Mouse (Mus musculus) liver, postnatal 0 days (tissue): ENCODE data around the gene Zfp87. TPM values are rescaled to one million over a fixed set of nuclear protein-coding genes. Genes with fewer than 3 reads are reported as not detected.

Experiments used
- ATAC-seq: fragments of 200-750 bp; cut with Nextera tagmentation; 2 replicates; pipeline ENCODE4 v1.8.0; 2017; ENCODE audit warnings: mild to moderate bottlenecking, moderate library complexity
- DNase-seq: peaks from one replicate; pipeline ENCODE4 v3.0.0-alpha.2; 2016
- H3K27ac ChIP-seq: fragments of 300-500 bp; sonication (generic); 2 replicates; pipeline ENCODE4 v1.5.1; 2014; ENCODE audit warnings: antibody characterized with exemption, moderate library complexity, mild to moderate bottlenecking, low read depth
- H3K27me3 ChIP-seq: fragments of 300-500 bp; sonication (generic); 2 replicates; pipeline ENCODE4 v1.6.1; 2014; ENCODE audit warnings: low read length, control low read depth, mixed read lengths; ENCODE audit not compliant: insufficient read depth
- H3K36me3 ChIP-seq: fragments of 300-500 bp; sonication (generic); replicated peaks from 2 replicates; pipeline ENCODE4 v1.6.1; 2014; ENCODE audit warnings: mild to moderate bottlenecking, control low read depth, low read length, moderate library complexity, mixed read lengths; ENCODE audit not compliant: insufficient read depth
- H3K4me1 ChIP-seq: fragments of 300-500 bp; sonication (generic); 2 replicates; pipeline ENCODE4 v1.6.1; 2014; ENCODE audit warnings: antibody characterized with exemption, mild to moderate bottlenecking, control low read depth; ENCODE audit not compliant: insufficient read depth
- H3K4me2 ChIP-seq: fragments of 300-500 bp; sonication (generic); 2 replicates; pipeline ENCODE4 v1.6.1; 2014; ENCODE audit warnings: low read depth, mild to moderate bottlenecking, low read length, moderate library complexity, mixed read lengths
- H3K4me3 ChIP-seq: fragments of 300-500 bp; sonication (generic); 2 replicates; pipeline ENCODE4 v1.5.1; 2014; ENCODE audit warnings: low read depth, low read length
- H3K9ac ChIP-seq: fragments of 300-500 bp; sonication (generic); replicated peaks from 2 replicates; pipeline ENCODE4 v1.6.1; 2014; ENCODE audit warnings: mild to moderate bottlenecking, moderate library complexity
- H3K9me3 ChIP-seq: fragments of 300-500 bp; sonication (generic); 2 replicates; pipeline ENCODE4 v1.6.1; 2016; ENCODE audit warnings: mild to moderate bottlenecking, control low read depth, low read length, mixed read lengths
- CTCF ChIP-seq: sonication (generic); IDR thresholded peaks from 2 replicates; pipeline ENCODE4 v1.5.1; 2016; ENCODE audit warnings: antibody characterized with exemption, low read depth
- EP300 ChIP-seq: IDR thresholded peaks from 2 replicates; pipeline ENCODE4 v1.6.1; 2016; ENCODE audit warnings: antibody characterized with exemption, low read depth, mild to moderate bottlenecking
- WGBS: fragments of 180-500 bp; shearing (Covaris S2); extraction: QIAGEN DNeasy Blood & Tissue Kit; methylation state at CpG from one replicate; pipeline ENCODE4 v1.1.7; 2014; ENCODE audit not compliant: insufficient replicate concordance; 5-methylcytosine and 5-hydroxymethylcytosine counted together
- polyA plus RNA-seq: library from polyadenylated mRNA; unstranded; fragments of >200 nt; fragmentation: Nextera tagmentation; extraction: Ambion mirVana; gene quantifications from 2 replicates; pipeline ENCODE4 v1.2.1, GENCODE M21; 2015

Gene Zfp87
- polyA plus RNA-seq, 1 experiment from 2014 or later: 11.5 TPM

GRCm38 (mm10) chr13:67527049-67527730 is 1.2 kb upstream of the Zfp87 start:
- WGBS: 69% methylated on average over 3 of the region's 3 CpGs
- H3K4me1 ChIP-seq: peaks cover 13% of the 10 kb centered on the region
- H3K27me3 ChIP-seq: no peaks in the 10 kb centered on the region
- H3K4me2 ChIP-seq: peak overlapping the region; percentile 97; the same call in 1 of the 2 replicates
- no peaks in the 10 kb centered on the region for H3K9me3 ChIP-seq
- no peak overlapping the region for H3K27ac ChIP-seq
- ATAC-seq (no peak), DNase-seq (no peak)
- no peaks in the 10 kb centered on the region for H3K36me3 ChIP-seq
- TF ChIP-seq CTCF (no peak), EP300 (no peak)
- no peak overlapping the region for H3K9ac ChIP-seq
- H3K4me3 ChIP-seq: no peak overlapping the region

- TF ChIP-seq EP300: no peak
- no peak for TF ChIP-seq CTCF
- H3K9me3 ChIP-seq: no peaks in the 10 kb centered on the region
- 78% methylated on average over 1 of the region's 1 CpGs for WGBS
- ATAC-seq: no peak
- no peaks in the 10 kb centered on the region for H3K27me3 ChIP-seq
- no peak overlapping the region for H3K4me2 ChIP-seq
- no peaks in the 10 kb centered on the region for H3K36me3 ChIP-seq
- no peak overlapping the region for H3K4me3 ChIP-seq
- no peak for DNase-seq
- peaks cover 5% of the 10 kb centered on the region; the same call in 1 of the 2 replicates for H3K4me1 ChIP-seq
- H3K27ac ChIP-seq: no peak overlapping the region
- H3K9ac ChIP-seq: no peak overlapping the region
Measured at GRCm38 (mm10) chr13:67500908-67501307, 25.1 kb downstream of the Zfp87 start.

- ATAC-seq (peak; percentile 96), DNase-seq (peak; percentile 83)
- WGBS: under 1% methylated on average over 22 of the region's 22 CpGs
- no peak for TF ChIP-seq CTCF
- TF ChIP-seq EP300: no peak
- Histone ChIP-seq H3K4me1 (peaks cover 5% of the 10 kb centered on the region; the same call in 1 of the 2 replicates), H3K36me3 (no peaks in the 10 kb centered on the region; the same call in 1 of the 2 replicates), H3K27ac (no peak within 1 kb of the TSS; the same call in 1 of the 2 replicates), H3K4me3 (peak within 1 kb of the TSS; percentile 69), H3K4me2 (peak within 1 kb of the TSS; percentile 72), H3K27me3 (no peaks in the 10 kb centered on the region), H3K9ac (peak within 1 kb of the TSS; percentile 63), H3K9me3 (no peaks in the 10 kb centered on the region)
Measured at GRCm38 (mm10) chr13:67500084-67500719, 25.8 kb downstream of the Zfp87 start, which contains the start of gene Zfp58. Gene Zfp58 (minus strand): TSS chr13:67500555.

GRCm38 (mm10) chr13:67495631-67496030 is 30.3 kb downstream of the Zfp87 start:
- no peak overlapping the region for H3K4me2 ChIP-seq
- TF ChIP-seq CTCF (no peak), EP300 (no peak)
- no peak overlapping the region for H3K27ac ChIP-seq
- DNase-seq (no peak), ATAC-seq (no peak)
- H3K9me3 ChIP-seq: peaks cover 10% of the 10 kb centered on the region; the same call in 1 of the 2 replicates
- H3K4me1 ChIP-seq: peaks cover 5% of the 10 kb centered on the region; the same call in 1 of the 2 replicates
- H3K36me3 ChIP-seq: peaks cover 24% of the 10 kb centered on the region
- WGBS: 79% methylated on average over 1 of the region's 1 CpGs
- no peaks in the 10 kb centered on the region for H3K27me3 ChIP-seq
- H3K4me3 ChIP-seq: no peak overlapping the region
- H3K9ac ChIP-seq: no peak overlapping the region

GRCm38 (mm10) chr13:67484424-67484811 is 41.6 kb downstream of the Zfp87 start:
- no peak for TF ChIP-seq EP300
- no peak for TF ChIP-seq CTCF
- Histone ChIP-seq H3K9me3 (no peaks in the 10 kb centered on the region), H3K36me3 (no peaks in the 10 kb centered on the region; the same call in 1 of the 2 replicates), H3K9ac (peak overlapping the region; percentile 69), H3K4me1 (peaks cover 8% of the 10 kb centered on the region; the same call in 1 of the 2 replicates), H3K27ac (no peak overlapping the region; the same call in none of the 2 replicates), H3K4me2 (peak overlapping the region; percentile 75), H3K4me3 (peak overlapping the region; percentile 60), H3K27me3 (no peaks in the 10 kb centered on the region)
- no peak for DNase-seq
- WGBS: 27% methylated on average over 8 of the region's 8 CpGs
- no peak for ATAC-seq

- 2% methylated on average over 20 of the region's 20 CpGs for WGBS
- Histone ChIP-seq H3K36me3 (no peaks in the 10 kb centered on the region; the same call in 1 of the 2 replicates), H3K27me3 (no peaks in the 10 kb centered on the region), H3K27ac (peak within 1 kb of the TSS; percentile 92), H3K9me3 (no peaks in the 10 kb centered on the region), H3K4me3 (peak within 1 kb of the TSS; percentile 60), H3K4me1 (peaks cover 8% of the 10 kb centered on the region; the same call in 1 of the 2 replicates), H3K9ac (peak within 1 kb of the TSS; percentile 69), H3K4me2 (peak within 1 kb of the TSS; percentile 75)
- ATAC-seq (peak; percentile 93), DNase-seq (peak; percentile 90)
- no peak for TF ChIP-seq CTCF
- TF ChIP-seq EP300: peak; percentile 56; the same call in 1 of the 2 replicates
Measured at GRCm38 (mm10) chr13:67483625-67484423, 42.2 kb downstream of the Zfp87 start, which contains the start of gene Zfp874b. Gene Zfp874b (minus strand): TSS chr13:67484258.
